Mouse (Mus musculus): ENCODE data around the gene Gm10722.
"Not testable (repeated sequence)": the region's sequence is repeated elsewhere in the genome, so short reads cannot be mapped to it uniquely, and the experiment has no call there.

GRCm38 (mm10) chr9:3001948-3002659 lies 1.4 kb downstream of the Gm10722 start:
- not testable (repeated sequence) for TF ChIP-seq CTCF (IDR thresholded peaks at IDR 0.05; ENCODE audit: extremely low read depth, insufficient read depth, insufficient read length, insufficient replicate concordance); POLR2A (IDR thresholded peaks at IDR 0.05; ENCODE audit: low read depth, low read length)
